Mouse (Mus musculus) left cerebral cortex, postnatal 10 days (tissue): Measurements from ENCODE around the gene Stk33. TPM values are rescaled to one million over a fixed set of nuclear protein-coding genes. Genes with fewer than 3 reads are reported as not detected.
"Not testable (repeated sequence)": the region's sequence is repeated elsewhere in the genome, so short reads cannot be mapped to it uniquely, and the experiment has no call there.

Source experiments
- DNase-seq, 2 experiments: peaks; one replicate each; pipeline ENCODE4 v3.0.0; 2021 to 2022; ENCODE audit warnings: low spot score in 2 of 2, mixed read lengths in 1 of 2; ENCODE audit errors: extremely low spot score in 1 of 2
- intact Hi-C: fragments of 180-260 bp; cut with DNase I; formaldehyde crosslinking; loops from one replicate; pipeline ENCODE4 v1.15.1; 2025
- total RNA-seq, 2 experiments: library from RNA; stranded (reverse); gene quantifications; 2 replicates each; pipeline ENCODE4 v1.2.3; 2021

The Stk33 gene
- total RNA-seq, 2 experiments from 2014 or later, result 1.9 to 2.1 TPM

DNA sequence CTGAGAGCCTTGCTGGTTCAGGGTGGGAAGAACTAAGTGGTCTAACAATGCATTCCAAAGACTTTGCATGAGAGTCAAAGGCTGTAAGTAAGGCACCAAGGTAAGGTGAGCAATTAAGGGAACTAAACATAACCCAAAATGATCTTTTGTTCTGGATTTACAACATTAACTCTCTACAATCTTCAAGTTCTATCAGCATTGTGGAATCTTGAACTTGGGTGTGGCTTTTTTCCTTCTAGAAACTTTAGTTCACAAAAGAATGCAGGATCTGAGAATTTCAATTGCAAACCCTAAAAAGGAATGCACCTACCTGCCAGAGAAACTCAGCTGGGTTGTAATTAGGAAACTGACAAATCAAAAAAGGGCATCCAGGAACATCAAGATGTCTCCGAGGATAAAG, 57.8 kb downstream of the Stk33 start:
- intact Hi-C loops, result no loop called here
- no peak for DNase-seq

DNA sequence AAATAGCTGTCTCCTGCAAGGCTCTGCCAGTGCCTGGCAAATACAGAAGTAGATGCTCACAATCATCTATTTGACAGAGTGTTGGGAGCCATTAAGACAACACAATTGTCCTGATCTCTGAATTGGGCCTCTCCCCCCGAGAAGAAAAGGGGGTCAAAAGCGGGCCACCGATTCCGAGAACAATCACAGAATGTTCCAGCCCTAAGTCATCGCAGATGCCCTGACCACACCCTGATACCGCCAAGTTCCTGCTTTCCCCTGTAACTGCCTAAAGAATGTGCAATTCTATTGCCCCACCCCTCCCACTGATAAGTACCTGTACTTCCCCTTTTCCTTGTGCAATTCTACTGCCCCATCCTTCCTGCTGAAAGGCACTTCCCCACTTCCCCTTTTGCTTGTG, 65.3 kb downstream of the Stk33 start:
- DNase-seq, intact Hi-C loops: not testable (repeated sequence)

DNA sequence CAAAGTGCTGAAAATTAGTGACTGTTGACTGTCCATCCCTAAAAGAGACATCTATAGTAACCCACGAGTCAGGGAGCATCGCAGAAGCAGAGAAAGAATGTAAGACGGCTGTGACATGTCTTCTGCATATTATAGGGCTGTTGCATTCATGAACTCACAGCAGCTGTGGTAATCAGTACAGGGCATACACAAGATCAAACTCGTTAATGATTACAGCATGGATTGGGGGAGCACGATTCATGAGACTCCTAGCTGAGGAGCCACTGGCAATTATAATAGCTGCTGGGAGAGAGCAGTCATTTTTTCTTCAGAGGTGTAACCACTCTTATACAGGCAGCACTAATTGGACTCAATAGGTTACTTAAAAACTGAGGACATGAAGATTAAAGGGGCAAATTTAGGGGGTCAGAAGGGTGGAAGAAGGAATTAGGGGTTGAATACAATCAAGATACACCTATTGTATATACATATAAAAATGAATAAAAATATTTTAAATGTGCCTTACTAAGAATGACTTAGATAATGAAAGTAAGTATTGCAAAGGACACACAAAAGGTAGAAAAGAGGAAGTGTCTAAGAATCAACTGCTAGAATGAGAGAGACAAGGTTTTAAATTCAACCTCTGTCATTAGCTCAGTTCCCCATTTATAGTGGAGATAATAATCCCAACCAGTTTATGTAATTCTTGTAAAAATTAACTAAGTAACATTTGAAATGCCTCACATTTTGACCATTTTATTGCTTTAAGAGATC, 80.3 kb downstream of the Stk33 start:
- intact Hi-C loops, result no loop called here
- DNase-seq, result no peak

DNA sequence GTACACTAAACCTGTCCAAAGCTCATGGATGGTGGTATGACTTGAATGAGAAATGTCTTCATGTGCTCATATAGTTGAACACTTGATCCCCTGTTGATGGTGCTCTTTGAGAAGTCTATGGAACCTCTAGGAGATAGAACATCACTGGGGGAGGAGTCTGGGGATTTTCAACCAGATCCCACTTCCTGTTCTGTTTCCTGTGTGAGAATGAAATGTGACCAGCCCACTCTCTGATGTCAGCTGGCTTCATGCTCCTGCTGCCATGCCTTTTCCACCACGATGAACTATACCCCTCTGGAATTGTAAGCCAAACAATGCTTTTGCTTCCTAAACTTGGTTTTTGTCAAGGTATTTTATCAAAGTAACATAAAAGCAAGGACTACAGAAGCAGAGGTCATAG, 81.0 kb downstream of the Stk33 start:
- intact Hi-C loops, result no loop called here
- DNase-seq, result no peak

DNA sequence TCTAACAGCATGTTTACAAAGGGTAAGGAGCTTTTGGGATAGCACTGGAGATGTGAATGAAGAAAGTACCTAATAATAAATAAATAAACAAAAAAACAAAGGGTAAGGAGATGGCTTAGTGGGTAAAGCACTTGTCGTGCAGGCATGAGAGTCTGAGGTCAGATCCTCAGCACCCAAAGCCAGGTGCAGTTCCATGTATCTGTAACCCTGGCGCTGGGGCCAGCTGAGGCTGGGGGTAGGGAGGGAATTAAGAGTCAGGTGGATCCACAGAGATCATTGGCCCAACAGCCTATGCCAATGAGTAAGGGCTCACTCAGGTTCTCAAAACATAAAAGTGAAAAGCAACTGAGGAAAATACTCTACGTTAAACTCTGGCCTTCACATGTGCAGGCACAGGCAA, 91.6 kb downstream of the Stk33 start:
- DNase-seq, result no peak
- intact Hi-C loops, result no loop called here

DNA sequence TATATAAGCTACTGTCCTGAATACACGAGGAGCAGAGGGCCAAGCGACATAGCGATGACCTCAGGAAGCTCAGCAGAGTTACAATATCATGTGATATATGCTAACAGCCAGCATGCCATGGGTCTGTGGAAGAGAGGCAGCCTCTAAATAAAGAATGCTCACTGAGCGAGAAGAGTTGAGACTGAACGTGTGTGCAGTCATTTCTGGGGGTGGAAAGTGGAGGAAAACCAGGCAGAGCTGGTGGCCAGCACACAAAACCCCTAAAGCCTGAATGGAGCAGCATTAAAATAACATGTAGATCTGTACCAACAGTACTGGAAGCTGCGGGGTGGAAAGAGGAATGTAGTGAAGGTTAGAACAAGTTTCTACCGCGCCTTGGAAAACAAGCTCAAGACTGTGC, 107.2 kb downstream of the Stk33 start:
- DNase-seq, result no peak
- intact Hi-C loops, result no loop called here

DNA sequence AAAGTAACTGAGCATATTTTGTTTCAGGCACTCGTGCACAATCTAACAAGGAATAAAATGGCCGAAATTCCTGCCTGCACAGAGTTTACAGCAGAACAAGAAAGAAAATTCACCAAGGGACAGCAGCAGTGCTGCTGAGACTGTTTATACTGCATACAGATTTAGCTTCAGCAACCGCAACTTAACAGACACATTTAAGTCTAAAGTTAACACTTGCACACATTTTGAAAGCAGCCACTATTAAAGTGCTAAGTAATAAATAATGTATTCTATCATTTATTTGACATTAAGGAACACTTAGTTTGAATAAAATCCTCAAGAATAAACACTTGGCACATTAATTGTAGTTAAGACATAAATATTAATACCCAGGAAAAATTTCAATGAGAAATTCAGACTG, 110.1 kb downstream of the Stk33 start:
- no peak for DNase-seq
- intact Hi-C loops, result no loop called here

DNA sequence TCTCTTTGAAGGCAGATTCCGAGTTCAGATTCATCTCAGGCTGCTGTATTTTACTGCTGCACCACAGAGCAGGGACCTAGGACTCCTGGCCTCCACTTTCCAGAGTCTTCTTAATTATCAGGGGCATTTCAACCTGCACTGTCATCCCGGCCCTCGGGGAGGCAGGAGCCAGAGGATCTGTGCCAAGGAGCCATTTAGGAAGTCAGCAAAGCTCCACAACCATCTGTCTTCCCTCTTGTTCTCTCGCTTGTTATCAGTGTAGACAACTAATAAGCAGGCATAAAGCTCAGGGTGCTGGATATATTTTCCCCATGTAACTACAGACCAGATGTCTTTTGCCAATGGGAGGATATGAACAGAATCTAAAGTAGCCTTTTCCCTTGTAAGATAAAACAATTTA, 112.1 kb downstream of the Stk33 start:
- intact Hi-C loops, result no loop called here
- no peak for DNase-seq

DNA sequence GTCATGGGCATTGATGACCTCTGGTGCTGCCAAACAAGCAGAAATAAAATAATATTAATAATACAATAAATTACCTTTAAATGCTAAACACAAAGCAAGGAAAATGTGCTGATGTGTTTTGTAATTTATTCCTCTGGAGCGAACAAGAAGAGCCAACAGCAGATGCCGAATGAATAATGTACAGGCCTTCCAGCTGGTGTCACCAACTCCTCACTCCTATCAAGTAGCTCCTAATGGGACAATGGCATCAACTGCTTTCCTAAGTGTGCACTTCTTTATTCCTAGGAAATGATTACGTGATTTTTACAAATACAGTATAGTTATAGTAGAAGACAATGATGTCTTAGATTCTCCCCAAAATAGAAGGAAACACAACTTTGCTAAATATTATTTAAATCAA, 113.2 kb downstream of the Stk33 start:
- intact Hi-C loops, result no loop called here
- DNase-seq, result no peak

DNA sequence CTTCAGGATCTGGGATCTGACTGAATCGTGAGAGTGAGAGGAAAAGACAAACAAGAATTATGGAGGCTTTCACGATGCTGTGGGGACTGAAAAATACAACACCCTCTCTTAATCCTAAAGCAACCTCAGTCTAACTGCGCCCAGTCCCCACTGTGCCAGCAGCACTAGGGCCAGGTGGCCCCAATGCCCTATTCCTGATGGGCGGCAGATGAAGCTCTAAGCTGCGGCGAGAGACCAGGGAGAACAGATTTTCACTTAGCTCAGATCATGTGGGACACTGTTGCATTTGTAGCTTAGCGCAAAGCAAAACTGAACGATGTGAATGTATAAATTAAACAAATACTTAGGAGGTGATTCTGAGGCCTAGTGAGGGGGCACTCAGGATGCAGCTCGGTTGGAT, 113.7 kb downstream of the Stk33 start:
- intact Hi-C loops, result no loop called here
- DNase-seq, result no peak

DNA sequence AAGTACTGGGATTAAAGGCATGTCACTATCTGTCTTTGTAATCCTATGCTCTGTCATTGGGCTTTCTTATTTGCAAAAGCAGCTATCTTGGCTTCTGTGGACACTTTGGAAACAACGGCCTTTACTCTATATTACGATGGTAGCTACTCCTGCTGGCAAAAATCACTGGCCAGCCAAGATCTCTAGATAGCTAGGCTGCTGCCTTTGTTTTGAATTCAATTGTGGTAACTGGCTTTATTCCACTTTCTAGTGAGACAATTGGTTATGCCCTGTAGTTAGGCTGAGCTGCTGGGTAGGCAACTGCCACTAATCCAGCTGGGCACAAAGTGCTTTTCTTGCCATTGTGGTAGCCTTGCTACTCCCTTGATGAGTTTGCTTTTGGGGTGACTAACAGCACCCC, 129.4 kb downstream of the Stk33 start:
- DNase-seq, result no peak
- intact Hi-C loops, result no loop called here

DNA sequence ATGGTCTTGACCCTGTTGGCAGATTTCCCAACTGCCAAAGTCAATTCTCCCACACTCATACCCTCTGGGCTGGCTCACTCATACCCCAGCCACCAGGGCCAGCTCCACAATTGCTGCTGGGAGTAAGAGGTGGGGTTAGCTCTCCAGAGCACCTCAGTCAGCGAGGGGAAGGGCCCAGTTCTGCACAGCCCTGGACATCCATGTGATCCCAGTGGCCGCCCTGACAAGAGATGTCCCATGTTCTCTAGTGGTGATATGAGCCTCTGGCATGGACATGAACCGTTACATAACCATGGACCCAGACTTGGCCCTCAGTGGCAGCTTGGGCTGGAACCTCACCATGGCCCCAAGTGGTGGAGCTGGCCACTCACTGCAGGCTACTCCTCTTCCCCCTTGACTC, 143.1 kb downstream of the Stk33 start:
- DNase-seq, result no peak
- intact Hi-C loops, result no loop called here

DNA sequence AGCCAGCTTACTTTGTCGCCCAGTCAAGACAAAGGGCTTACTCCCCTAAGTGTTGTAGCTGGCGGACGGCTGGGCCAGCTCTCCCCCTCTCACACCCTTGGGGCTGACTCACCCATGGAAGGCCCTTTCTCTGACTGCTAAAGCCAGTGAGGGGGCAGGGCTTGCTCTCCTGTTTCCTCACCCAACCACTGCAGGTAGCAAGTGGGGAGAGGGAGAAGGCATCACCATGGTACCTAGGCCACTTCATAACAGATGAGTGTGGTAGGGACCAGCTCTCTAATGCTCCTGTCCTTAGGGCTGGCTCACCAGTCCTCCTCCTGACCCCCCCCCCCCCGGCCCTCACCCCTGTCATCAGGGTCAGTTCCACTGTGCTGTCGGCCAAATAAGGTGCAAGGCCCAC, 143.5 kb downstream of the Stk33 start:
- intact Hi-C loops, result no loop called here
- no peak for DNase-seq

DNA sequence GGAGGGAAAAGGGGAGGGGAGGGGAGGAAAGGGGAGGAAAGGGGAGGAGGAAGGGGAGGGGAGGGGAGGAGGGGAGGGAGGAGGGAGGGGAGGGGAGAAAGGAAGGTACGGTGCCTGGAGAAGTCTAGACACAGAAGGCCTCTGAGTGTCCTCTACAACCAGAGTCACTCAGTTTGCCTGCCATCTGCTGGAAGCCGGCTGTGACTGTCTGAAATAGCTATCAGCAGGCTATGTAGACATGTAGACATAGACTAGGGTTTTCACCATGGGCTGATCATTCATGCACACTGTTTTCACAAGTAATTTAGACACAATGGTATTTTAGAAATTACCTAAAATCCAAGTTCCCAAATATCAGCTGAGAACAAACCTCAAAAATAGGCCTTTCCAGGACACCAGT, 148.4 kb downstream of the Stk33 start:
- DNase-seq, result no peak
- intact Hi-C loops, result no loop called here

DNA sequence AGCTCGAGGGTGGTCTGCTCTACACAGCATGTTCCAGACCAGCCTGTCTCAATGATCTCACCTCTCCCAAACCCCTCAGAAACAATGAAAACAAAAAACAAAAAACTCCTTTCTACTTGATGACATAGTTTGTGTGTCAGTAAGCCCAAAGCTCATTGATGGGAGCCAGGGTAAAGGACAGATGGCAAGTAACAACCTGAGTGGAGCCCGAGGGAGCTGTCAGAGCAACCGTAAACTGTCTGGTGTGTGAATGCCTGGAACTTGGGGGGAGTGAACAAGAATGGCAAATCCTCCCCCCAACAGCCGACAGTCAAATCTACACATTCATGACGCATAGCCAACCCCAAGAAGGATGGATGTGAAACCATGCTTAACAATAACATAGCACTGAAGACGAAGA, 149.8 kb downstream of the Stk33 start:
- no peak for DNase-seq
- intact Hi-C loops, result no loop called here

DNA sequence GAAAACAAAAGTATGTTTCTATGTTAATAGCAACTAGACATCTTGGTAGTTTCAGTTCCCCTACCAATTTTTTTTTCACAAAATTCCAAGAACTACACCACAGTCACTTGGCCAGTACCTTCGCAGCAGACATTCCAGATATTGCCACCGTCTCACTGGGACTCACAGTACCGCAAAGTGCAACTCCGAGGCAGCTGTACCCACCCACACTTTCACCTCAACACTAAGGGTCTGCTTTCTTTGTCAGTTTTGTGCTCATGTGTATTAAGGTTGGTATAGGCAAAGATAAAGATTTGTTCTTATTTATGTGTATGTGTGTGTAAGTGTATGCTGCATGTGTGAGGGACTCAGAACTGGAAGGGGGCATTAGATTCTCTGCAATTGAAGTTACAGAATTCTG, 156.8 kb downstream of the Stk33 start:
- intact Hi-C loops, result no loop called here

DNA sequence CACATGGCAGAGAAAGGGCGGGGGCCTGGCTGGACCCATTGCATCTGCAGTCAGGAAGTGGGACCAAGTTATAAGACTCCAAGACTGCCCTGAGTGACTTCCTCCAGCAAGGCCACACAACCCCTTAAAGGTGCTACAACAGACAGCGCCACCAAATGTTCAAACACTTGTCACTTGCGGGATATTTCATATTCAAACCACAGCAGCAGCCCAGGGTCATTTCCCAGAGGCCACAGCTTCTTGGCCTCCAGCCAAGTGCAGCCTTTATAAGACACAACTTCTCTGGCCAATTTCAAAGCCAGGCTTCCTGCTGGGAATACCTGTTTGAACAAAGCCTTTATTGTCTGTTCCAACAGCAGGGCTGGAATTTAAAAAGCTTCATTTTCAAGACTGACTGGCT, 162.3 kb downstream of the Stk33 start:
- intact Hi-C loops, result no loop called here
- peak in 1 of 2 experiments; percentile 81 for DNase-seq

More for the DNA sequence above, 156.8 kb downstream of the Stk33 start:
- no peak for DNase-seq

DNA sequence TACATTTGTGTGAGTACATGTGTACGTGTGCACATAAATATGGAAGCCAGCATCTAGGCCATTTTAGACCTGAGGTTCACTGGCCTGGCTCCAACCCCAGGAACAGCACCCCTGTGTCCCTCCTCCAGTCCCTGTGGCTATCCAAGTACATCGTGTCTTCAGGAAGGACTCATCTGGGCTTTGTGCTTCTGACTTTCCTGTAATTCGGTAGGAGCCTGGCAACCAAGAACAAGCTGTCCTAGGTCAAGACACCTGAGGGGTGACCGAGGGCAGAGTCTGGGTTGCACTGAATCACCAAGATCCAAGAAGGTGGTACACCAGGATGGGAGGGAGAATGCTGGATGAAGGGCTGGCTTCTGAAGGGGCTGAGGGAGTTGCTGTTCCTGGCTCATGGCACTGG, 163.0 kb downstream of the Stk33 start:
- intact Hi-C loops, result no loop called here

DNA sequence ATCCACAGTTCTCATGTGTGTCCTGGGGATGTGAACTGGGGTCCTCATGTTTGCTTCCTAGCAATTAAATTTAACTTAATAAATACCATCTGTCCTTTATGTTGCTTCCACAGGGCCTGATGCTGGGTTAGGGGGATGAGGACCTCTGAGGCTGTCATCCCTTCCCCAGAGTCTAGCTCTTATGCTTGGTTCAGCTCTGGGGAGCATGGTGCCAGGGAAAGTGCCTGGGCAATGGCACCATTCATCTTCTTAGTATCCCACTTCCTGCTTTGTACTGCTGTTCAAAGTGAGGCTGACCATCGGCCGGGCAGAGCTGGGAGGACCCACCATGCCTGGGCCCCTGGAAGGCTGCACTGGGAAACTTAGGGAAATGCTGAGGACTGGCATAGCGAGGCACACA, 163.7 kb downstream of the Stk33 start:
- peak in 1 of 2 experiments; percentile 11 for DNase-seq
- intact Hi-C loops, result no loop called here

More for the DNA sequence above, 163.0 kb downstream of the Stk33 start:
- peak in 1 of 2 experiments; percentile 14 for DNase-seq

DNA sequence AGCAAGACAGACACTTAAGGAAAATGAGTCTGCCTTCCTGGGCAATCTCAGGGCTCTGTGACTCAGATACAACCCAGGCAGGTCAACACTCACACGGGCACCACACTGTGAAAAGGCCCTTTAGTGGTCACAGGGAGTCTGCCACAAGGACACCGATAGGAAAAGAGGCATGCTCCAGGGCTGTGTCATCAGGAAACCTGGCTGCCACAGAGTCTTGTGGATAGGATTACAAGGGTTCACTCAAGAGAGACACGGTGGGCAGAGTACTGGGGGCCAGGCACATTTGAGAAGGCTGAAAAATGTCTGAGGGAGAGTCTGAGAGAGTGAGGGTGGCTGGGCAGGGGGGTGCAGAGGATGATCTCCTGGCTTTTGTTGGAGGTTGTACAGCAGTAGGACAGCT, 164.6 kb downstream of the Stk33 start:
- intact Hi-C loops, result no loop called here
- peak in 1 of 2 experiments; percentile 4 for DNase-seq

DNA sequence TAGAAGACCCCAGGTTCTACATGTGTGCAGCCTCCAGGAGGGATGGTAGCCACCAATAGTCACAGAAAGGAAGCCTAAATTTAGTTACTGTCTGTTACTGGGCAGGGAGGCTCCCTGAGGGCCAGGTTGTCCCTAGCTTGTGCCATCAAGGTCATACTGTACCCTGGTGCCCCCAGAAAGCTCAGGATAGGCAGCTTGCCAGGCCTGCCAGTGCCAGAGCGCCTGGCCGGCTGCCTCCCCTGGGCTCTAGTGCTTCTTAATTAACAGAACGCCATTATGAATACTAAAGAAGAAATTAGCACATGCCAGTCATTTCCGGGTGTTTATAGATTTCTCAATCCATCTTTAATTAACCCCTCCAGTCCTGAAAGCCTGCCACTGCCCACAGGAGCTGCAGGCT, 169.8 kb downstream of the Stk33 start:
- DNase-seq, result no peak
- intact Hi-C loops, result no loop called here
